Mouse (Mus musculus): ENCODE data around the gene BC049715.
"Not testable (repeated sequence)": the region's sequence is repeated elsewhere in the genome, so short reads cannot be mapped to it uniquely, and the experiment has no call there.

BC049715 gene

DNA sequence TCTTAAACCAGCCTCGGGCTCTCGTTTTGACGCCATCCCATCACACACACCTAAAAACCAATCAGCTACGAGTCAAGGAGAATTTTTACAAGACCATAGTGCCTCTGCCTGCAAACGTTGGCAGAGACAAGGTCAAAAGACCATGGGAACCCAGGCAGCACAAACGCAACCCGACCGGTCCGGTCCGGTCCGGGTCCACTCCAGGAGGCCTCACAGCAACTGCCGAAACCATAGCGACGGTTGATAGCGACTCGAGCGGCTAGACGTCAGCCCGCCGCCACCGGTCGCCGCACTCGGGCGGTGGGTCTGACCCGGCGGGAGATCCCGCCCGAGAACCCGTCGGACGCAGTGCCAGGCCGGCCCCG is at the start of gene BC049715:
Gene BC049715 (plus strand): TSS at position 111 of the 365 bp plus-strand sequence.
- in situ Hi-C loops (cut with MboI; ENCODE audit: unreplicated experiment in 2 of 2) = loop anchor here (25.0 kb wide), 2 partner anchors 910 to 1590 kb away; partner anchors contain the start of gene Strap (in 2 of the 2)

DNA sequence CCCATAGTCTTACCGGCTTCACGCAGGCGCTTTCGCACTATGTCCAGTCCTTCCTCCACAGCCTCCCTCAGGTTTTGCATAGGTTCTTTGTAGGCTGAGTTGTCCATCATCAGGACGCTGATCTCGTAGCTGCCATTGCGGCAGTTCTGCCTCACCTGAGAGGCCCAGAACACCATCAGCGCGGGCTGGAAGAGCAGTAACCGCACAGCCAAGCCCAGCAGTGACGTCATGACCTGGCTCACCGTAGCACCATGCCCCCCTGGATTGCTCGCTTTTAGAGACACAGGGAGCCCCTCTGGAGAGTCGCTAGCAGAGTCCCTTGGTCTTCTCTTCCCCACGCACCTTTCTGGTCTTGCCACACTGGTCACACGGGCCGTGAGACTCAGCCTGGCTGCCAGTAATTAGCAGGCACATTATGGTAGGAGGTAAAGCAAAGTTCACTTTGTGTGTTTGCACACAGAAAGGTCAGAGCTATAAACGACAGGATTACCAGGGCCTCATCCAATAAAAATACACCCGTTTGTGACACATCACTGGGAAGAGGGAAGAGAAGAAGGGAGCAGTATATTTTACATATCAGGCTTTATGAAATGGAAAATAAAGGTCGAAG is 45.9 kb upstream of the BC049715 start, which contains the start of gene Gucy2c:
Gene Gucy2c (minus strand): TSS at position 389 of the 610 bp plus-strand sequence.
- in situ Hi-C loops (cut with MboI; ENCODE audit: unreplicated experiment in 2 of 2) = no loop called here

DNA sequence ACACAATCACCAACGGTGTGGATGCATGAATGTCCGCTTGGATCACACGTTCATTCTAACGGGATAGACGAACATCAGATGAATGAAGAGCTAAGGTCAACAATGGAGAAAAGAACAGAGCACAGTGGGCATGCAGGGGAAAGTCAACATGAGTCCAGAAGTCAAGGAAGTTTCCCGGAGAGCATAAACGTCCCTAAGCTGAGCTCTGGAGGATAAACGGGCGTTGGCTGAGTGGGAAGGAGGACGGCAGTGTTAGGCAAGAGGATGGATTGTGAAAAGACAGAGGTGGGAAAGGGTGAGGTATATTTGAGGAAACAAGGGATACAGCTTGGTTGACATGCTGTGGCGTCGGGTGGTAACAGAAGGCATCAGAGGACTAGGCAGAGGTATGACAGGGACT is 45.3 kb upstream of the BC049715 start:
- in situ Hi-C loops (cut with MboI; ENCODE audit: unreplicated experiment in 2 of 2) = no loop called here

GRCm38 (mm10) chr6:136782761-136783160 is 44.7 kb upstream of the BC049715 start:
- in situ Hi-C loops (cut with MboI; ENCODE audit: unreplicated experiment in 2 of 2) = no loop called here

GRCm38 (mm10) chr6:136789391-136789971 is 37.9 kb upstream of the BC049715 start:
- in situ Hi-C loops (cut with MboI; ENCODE audit: unreplicated experiment in 2 of 2) = no loop called here

DNA sequence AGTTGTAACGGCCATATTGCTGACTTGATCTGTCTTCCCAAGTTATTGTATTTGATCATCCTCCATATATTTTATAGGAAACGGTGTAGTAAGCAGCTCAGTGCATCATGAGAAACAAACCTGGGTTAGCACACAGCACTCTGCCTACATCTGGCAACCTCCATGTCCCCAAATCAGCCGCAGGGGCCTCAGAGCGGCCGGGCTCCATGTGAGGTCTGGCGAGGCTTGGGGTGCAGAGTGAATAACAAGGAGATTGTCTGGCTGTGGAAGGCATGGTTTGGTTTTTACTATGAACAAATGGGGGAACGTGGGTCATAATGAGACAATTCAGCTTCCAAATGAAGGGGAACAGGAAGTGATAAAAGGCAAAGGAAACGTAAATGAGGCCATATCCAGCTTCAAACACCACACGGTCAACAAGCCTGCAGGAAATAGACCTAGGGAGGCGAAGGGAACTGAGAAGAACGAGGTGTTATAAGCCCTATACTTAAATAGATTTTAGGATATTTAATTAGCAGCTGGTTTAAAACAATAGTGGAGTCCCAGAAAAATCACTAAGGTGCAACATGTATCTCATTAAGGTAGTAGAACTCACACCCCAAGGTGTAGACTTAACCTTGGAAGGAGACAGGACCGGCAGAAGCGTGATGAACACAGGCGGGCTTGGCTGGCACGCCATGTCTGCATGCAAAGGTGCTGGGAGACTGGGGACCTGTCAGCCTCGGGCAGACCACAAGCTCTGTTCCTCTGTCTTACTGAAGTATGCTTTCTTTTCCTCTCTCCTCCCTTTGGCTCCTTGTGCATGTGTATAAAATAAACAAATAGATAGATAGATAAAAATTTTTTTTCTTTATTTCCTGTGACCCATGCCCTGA is 34.3 kb upstream of the BC049715 start:
- in situ Hi-C loops (cut with MboI; ENCODE audit: unreplicated experiment in 2 of 2) = no loop called here

- in situ Hi-C loops (cut with MboI; ENCODE audit: unreplicated experiment in 2 of 2) = no loop called here
These were observed 33.4 kb upstream of the BC049715 start for GRCm38 (mm10) chr6:136793831-136794525.

DNA sequence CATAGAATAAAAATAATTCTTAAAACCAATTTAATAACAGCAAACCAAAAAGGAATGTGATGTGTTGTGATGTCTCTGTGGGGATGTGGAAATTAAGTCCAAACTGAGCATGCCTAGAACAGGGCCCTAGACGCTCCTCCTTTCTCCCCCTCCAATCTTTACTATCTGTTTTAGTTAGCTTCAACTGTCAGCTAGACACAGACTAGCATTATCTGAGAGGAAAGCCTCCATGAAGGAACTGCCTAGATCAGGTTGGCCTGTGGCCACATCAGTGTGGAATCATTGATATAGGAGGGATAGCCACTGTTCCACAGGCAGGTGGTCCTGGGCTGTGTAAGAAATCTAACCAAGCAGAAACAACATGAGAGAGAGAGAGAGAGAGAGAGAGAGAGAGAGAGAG is 32.3 kb upstream of the BC049715 start:
- in situ Hi-C loops (cut with MboI; ENCODE audit: unreplicated experiment in 2 of 2) = no loop called here

DNA sequence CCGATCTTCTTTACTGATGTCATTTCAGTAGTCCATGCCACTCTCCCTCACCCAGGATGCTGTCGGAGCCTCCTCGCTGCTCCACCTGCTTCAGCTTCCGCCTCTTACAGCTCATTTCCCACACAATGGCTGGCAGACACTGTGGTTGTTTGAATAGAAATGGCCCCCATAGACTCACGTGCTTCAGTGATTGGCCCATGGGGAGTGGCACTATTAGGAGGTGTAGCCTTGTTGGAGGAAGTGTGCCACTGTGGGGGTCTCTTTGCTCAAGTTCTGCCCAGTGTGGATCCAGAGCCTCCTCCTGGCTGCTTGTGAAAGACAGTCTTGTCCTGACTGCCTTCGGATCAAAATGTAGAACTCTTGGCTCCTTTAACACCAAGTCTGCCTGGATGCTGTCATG is 31.6 kb upstream of the BC049715 start:
- in situ Hi-C loops (cut with MboI; ENCODE audit: unreplicated experiment in 2 of 2) = no loop called here

- in situ Hi-C loops (cut with MboI; ENCODE audit: unreplicated experiment in 2 of 2) = not testable (repeated sequence)
These were observed 29.3 kb upstream of the BC049715 start for GRCm38 (mm10) chr6:136797874-136798693.

DNA sequence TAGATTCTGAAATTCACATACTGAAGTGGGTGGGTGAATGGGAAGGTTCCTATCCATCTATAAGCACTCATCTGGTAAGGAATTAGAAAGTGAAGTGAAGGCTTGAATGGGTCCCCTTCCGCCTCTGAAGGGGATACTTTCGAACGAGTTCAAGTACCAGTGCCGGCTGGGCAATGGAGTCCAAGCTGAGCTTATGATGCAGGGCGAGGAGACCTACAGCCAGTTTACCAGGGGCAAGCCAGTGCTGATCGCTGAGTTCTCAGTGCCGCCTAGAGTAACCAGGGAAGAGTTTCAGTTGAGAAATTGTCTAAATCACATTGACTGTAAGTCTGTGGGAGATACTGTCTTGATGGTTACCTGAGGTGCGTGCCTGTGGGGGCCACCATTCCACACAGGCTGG is 26.7 kb upstream of the BC049715 start:
- in situ Hi-C loops (cut with MboI; ENCODE audit: unreplicated experiment in 2 of 2) = loop anchor here in 1 of 2 experiments (10.0 kb wide), 1 partner anchor 336 kb away; no protein-coding TSS in a partner anchor

- in situ Hi-C loops (cut with MboI; ENCODE audit: unreplicated experiment in 2 of 2) = loop anchor here in 1 of 2 experiments (10.0 kb wide), 1 partner anchor 336 kb away; no protein-coding TSS in a partner anchor
These were observed 26.2 kb upstream of the BC049715 start for GRCm38 (mm10) chr6:136801274-136801673.

DNA sequence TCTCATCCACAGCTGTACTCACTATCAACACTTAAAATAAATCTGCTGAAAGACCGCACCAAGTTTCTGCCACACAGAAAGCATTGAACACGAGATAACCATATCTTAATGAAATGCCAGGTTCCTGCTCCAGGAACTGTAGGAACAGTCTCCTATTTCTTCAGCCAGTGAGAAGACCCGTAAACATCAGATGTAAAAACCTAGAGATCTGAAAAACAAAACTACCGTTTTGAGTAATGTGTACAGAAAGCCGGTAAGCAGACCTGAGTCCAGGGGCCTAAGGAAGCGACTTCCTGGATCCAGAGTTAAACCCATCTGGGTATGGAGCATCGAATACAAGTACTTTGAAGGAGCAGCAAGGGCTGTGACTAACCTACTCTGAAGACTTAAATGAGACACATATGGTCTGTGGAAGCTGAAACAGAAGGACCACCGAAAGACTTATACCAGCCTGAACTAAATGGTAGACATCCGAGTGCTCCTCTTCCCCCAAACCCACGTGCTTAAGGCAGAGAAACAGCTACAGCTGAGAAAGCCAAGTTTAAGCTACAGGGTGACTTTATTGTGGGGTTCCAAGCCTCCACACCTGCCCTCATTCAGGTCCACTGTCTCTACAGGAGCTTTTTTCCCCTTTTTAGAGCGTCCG is 24.2 kb upstream of the BC049715 start:
- in situ Hi-C loops (cut with MboI; ENCODE audit: unreplicated experiment in 2 of 2) = loop anchor here in 1 of 2 experiments (10.0 kb wide), 1 partner anchor 338 kb away; no protein-coding TSS in a partner anchor

- in situ Hi-C loops (cut with MboI; ENCODE audit: unreplicated experiment in 2 of 2) = loop anchor here in 1 of 2 experiments (10.0 kb wide), 1 partner anchor 339 kb away; no protein-coding TSS in a partner anchor
These were observed 23.4 kb upstream of the BC049715 start, which contains the start of gene Hist4h4 for GRCm38 (mm10) chr6:136803739-136804633. Gene Hist4h4 (minus strand): TSS chr6:136804415.

DNA sequence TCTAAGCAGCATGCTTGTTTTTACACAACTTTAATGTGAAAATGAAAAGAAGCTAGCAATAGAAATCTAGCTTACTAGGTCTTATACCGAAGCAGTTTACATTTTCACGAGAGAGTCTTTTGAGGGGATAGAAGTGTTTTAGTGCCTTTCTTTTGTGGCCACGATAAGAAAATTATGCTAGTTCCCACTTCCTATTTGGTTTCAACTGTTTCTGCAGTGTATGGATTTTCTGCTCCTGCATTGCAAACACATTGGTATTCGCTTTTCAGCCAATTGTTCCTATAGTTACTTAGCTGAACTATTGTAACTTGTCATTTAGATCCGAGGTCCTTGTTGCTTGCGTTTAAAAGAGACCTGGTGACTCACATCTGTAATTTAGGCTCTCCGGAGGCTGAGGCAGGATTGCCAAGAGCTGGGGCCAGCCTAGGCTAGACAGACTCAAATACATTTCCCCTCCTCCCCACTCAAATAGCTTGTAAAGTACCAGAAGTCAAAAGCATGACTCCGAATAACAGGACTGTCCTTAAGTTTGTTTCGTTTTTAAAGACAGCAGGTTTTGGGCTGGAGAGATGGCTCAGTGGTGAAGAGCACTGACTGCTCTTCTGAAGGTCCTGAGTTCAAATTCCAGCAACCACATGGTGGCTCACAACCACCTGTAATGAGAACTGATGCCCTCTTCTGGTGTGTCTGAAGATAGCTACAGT is 22.6 kb upstream of the BC049715 start:
- in situ Hi-C loops (cut with MboI; ENCODE audit: unreplicated experiment in 2 of 2) = loop anchor here in 1 of 2 experiments (10.0 kb wide), 1 partner anchor 340 kb away; no protein-coding TSS in a partner anchor

DNA sequence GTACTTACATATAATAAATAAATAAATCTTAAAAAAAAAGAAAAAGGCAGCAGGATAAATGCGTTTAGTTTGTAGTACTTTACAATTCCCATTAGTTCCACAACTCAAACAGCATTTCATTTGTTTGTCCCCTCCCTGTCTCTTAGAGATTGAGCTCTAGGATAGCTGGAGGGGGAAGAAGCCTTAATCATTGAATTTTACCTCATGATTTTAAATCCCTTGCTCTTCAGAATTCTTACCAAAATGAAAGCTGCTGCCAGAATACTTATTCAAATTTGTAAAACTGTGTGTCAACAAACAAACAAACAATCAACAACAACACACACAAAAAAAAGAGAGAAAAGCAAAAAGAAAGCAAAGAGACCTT is 22.0 kb upstream of the BC049715 start:
- in situ Hi-C loops (cut with MboI; ENCODE audit: unreplicated experiment in 2 of 2) = loop anchor here in 1 of 2 experiments (10.0 kb wide), 1 partner anchor 341 kb away; no protein-coding TSS in a partner anchor

GRCm38 (mm10) chr6:136806819-136807218 is 20.6 kb upstream of the BC049715 start:
- in situ Hi-C loops (cut with MboI; ENCODE audit: unreplicated experiment in 2 of 2) = loop anchor here in 1 of 2 experiments (10.0 kb wide), 1 partner anchor 342 kb away; no protein-coding TSS in a partner anchor

Data from v-Abl transformed pro-B cells (cell line).